Mouse (Mus musculus): ENCODE measurements at regions not wholly inside any gene's neighbourhood (a gene's known extent, or its start where the extent isn't known, plus 50 kb on each side); places are given as distances from the start of the nearest gene placed in this dataset.

DNA sequence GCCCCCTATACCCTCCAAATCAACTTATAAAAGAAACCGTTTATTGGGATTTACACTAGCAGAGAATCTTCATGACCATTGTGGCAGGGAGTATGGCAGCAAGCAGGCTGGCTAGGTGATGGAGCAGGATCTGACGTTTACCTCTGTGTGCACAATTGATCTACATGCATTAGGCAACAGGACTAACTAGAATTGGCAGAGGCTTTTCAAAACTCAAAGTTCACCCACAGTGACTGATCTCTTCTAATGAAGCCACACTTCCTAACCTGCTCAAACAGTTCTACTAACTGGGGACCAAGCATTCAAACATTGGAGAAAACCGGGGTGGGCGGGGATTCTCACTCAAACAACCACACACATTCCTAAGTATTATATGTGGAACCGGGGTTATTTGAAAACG, 1382.9 kb upstream of the Tenm2 start:
- Histone ChIP-seq H3K4me2 (replicated peaks) (no peak overlapping the region), H3K4me3 (no peak overlapping the region), H3K9me3 (no peaks in the 10 kb centered on the region), H3K36me3 (no peaks in the 10 kb centered on the region), H3K27me3 (no peaks in the 10 kb centered on the region), H3K4me1 (no peaks in the 10 kb centered on the region), H3K27ac (replicated peaks) (no peak overlapping the region), H3K9ac (replicated peaks) (no peak overlapping the region)
- ATAC-seq (ENCODE audit: low FRiP score, low read depth), result no peak
- 82% methylated on average over 6 of the region's 6 CpGs for WGBS

DNA sequence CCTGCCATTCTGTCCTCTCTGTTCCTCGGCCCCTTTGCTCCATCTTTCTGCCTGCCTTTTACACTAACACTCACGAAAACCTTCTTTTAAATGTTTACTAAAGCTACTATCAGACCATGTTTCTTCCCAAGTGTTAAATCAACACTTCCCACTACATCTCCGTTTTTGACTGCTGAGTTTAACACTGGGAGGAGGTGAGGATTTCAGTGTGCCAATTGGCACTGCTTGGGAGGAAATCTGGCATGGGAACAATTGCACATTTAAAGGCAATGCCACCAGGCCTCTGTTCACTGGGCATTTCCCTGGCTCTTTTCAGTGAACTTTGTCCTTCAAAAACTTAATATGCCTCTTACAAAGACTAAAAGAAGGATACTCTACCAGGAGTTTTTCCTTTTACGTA, 1365.2 kb upstream of the Tenm2 start:
- no peak overlapping the region for H3K4me3 ChIP-seq
- 74% methylated on average over 4 of the region's 4 CpGs for WGBS
- H3K4me2 ChIP-seq (replicated peaks), result no peak overlapping the region
- no peaks in the 10 kb centered on the region for H3K4me1 ChIP-seq
- no peaks in the 10 kb centered on the region for H3K27me3 ChIP-seq
- ATAC-seq (ENCODE audit: low FRiP score, low read depth), result no peak
- no peak overlapping the region for H3K27ac ChIP-seq (replicated peaks)
- H3K36me3 ChIP-seq, result no peaks in the 10 kb centered on the region
- no peaks in the 10 kb centered on the region for H3K9me3 ChIP-seq
- no peak overlapping the region for H3K9ac ChIP-seq (replicated peaks)

DNA sequence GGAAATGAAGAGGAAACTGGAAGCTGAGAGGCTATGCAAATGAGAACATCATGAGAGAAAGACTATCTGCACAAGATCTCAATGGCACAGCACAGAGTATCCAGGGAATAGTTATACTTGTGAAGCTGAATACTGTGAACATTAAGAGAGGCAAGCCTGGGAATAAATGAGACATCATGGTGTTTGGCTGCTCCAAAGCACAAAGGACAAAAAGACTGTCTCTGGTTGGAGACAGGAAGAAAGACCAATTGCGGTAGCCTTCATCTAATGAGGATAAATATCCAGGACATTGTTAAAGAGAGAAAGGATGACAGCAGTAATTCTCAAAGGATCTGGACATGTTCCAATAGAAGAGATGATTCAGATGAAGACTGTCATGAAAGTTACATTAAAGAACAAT, 1332.8 kb upstream of the Tenm2 start:
- 88% methylated on average over 1 of the region's 1 CpGs for WGBS
- ATAC-seq (ENCODE audit: low FRiP score, low read depth), result no peak
- Histone ChIP-seq H3K4me1 (no peaks in the 10 kb centered on the region), H3K27me3 (no peaks in the 10 kb centered on the region), H3K36me3 (no peaks in the 10 kb centered on the region), H3K9me3 (no peaks in the 10 kb centered on the region), H3K27ac (replicated peaks) (no peak overlapping the region), H3K9ac (replicated peaks) (no peak overlapping the region), H3K4me2 (replicated peaks) (no peak overlapping the region), H3K4me3 (no peak overlapping the region)

DNA sequence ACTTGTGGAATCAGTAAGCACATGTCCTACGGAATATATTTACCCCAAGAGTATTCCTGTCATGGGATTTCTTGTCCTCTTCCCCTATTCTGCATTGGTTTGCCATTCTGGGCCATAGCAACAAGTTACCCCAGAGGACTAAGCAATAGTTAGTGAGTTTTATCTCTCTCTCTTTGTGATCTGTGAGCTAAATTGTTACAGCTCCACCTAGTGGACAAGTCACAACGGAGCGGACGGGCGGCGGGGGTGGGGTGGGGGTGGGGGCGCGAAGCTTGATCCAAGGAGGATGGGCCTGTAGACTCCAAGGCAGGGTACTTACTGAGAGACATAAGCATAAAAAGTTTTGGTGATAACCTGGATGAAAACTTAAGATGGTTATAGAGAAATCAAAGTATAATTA, 1308.1 kb upstream of the Tenm2 start:
- Histone ChIP-seq H3K4me2 (replicated peaks) (no peak overlapping the region), H3K9me3 (no peaks in the 10 kb centered on the region), H3K36me3 (no peaks in the 10 kb centered on the region), H3K27me3 (no peaks in the 10 kb centered on the region), H3K27ac (replicated peaks) (no peak overlapping the region), H3K4me3 (no peak overlapping the region), H3K4me1 (no peaks in the 10 kb centered on the region; the same call in 1 of the 2 replicates), H3K9ac (replicated peaks) (no peak overlapping the region)
- 6% methylated on average over 8 of the region's 8 CpGs for WGBS
- peak; percentile 63 for ATAC-seq (ENCODE audit: low FRiP score, low read depth)

- no peak overlapping the region for H3K4me3 ChIP-seq
- ATAC-seq (ENCODE audit: low FRiP score, low read depth), result no peak
- 93% methylated on average over 2 of the region's 2 CpGs for WGBS
- no peaks in the 10 kb centered on the region for H3K9me3 ChIP-seq
- H3K27me3 ChIP-seq, result no peaks in the 10 kb centered on the region
- H3K9ac ChIP-seq (replicated peaks), result no peak overlapping the region
- H3K4me2 ChIP-seq (replicated peaks), result no peak overlapping the region
- H3K27ac ChIP-seq (replicated peaks), result no peak overlapping the region
- H3K36me3 ChIP-seq, result no peaks in the 10 kb centered on the region
- H3K4me1 ChIP-seq, result no peaks in the 10 kb centered on the region; the same call in 1 of the 2 replicates
These were observed 1304.3 kb upstream of the Tenm2 start for GRCm38 (mm10) chr11:38540097-38540496.

DNA sequence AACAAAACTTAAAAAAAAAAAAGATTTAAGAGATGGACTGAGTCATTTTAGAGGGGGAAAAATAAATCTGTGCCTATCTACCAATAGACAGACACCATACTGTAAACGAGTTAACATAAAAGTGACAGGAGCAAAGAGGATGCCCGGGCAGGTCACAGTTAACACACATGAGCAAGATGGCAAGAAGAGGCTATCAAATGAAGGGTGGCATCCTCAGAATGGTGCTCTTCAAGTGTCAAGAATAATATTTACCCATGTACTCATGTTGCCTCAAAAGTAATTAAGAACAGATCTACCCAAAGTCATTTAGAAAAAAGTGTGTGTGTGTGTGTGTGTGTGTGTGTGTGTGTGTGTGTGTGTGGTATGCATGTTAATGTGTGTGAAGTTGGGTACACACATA, 1296.5 kb upstream of the Tenm2 start:
- H3K27me3 ChIP-seq, result no peaks in the 10 kb centered on the region
- WGBS, result 84% methylated on average over 2 of the region's 2 CpGs
- no peaks in the 10 kb centered on the region for H3K9me3 ChIP-seq
- no peak overlapping the region for H3K27ac ChIP-seq (replicated peaks)
- H3K4me2 ChIP-seq (replicated peaks), result no peak overlapping the region
- H3K9ac ChIP-seq (replicated peaks), result no peak overlapping the region
- H3K4me3 ChIP-seq, result no peak overlapping the region
- no peaks in the 10 kb centered on the region for H3K36me3 ChIP-seq
- ATAC-seq (ENCODE audit: low FRiP score, low read depth), result no peak
- H3K4me1 ChIP-seq, result no peaks in the 10 kb centered on the region

DNA sequence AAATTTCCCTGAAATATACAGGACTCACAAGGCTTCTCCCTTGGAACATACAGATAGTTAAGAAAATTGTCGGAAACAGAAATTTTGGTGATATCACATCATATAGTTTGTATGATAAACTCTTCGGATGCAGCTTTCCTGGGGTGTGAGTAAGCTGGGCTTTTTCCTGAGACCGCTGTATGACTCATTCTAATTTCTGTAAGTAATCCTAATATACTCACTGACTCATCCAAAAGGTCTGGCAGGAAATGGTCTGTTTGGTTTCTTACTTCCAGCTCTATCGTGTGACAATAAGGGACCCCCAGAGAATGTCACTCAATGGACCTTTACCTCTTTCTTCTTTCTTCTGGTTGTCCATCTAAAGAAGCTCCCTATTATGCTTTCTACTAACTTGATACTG, 1273.9 kb upstream of the Tenm2 start:
- WGBS, result 85% methylated on average over 4 of the region's 4 CpGs
- Histone ChIP-seq H3K27me3 (no peaks in the 10 kb centered on the region), H3K9ac (replicated peaks) (no peak overlapping the region), H3K9me3 (no peaks in the 10 kb centered on the region), H3K4me3 (no peak overlapping the region), H3K27ac (replicated peaks) (no peak overlapping the region), H3K4me1 (no peaks in the 10 kb centered on the region), H3K4me2 (replicated peaks) (no peak overlapping the region), H3K36me3 (no peaks in the 10 kb centered on the region)
- no peak for ATAC-seq (ENCODE audit: low FRiP score, low read depth)

GRCm38 (mm10) chr11:38464239-38464596, 1228.5 kb upstream of the Tenm2 start:
- no peak overlapping the region for H3K9ac ChIP-seq (replicated peaks)
- WGBS, result 79% methylated on average over 2 of the region's 2 CpGs
- no peak overlapping the region for H3K27ac ChIP-seq (replicated peaks)
- no peaks in the 10 kb centered on the region for H3K27me3 ChIP-seq
- ATAC-seq (ENCODE audit: low FRiP score, low read depth), result no peak
- H3K36me3 ChIP-seq, result no peaks in the 10 kb centered on the region
- no peaks in the 10 kb centered on the region for H3K4me1 ChIP-seq
- no peak overlapping the region for H3K4me2 ChIP-seq (replicated peaks)
- H3K4me3 ChIP-seq, result no peak overlapping the region
- H3K9me3 ChIP-seq, result no peaks in the 10 kb centered on the region

- no peak for ATAC-seq (ENCODE audit: low FRiP score, low read depth)
- Histone ChIP-seq H3K9me3 (no peaks in the 10 kb centered on the region), H3K27me3 (no peaks in the 10 kb centered on the region), H3K4me1 (no peaks in the 10 kb centered on the region), H3K36me3 (no peaks in the 10 kb centered on the region), H3K4me3 (no peak overlapping the region), H3K9ac (replicated peaks) (no peak overlapping the region), H3K27ac (replicated peaks) (no peak overlapping the region), H3K4me2 (replicated peaks) (no peak overlapping the region)
- 84% methylated on average over 4 of the region's 4 CpGs for WGBS
These were observed 1227.9 kb upstream of the Tenm2 start for GRCm38 (mm10) chr11:38463568-38464238.

DNA sequence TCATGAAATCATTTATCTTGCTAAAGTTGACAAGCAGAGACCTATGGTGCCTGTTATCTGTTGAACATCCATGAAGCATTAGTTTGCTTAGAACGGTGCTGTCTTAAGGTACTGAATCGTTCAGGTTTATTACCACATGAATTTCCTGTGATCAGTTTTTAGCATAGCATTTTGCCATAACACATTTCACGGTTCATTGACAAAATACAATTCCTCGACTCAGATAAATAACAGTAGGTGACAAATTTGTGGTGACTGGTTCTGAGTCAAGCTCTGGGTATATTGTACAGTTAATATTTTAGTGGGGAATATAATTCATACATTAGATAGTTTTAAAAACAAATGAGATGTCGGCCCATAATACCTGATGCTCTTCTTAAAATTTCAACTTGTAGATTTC, 1207.5 kb upstream of the Tenm2 start:
- WGBS, result 91% methylated on average over 5 of the region's 5 CpGs
- Histone ChIP-seq H3K27me3 (no peaks in the 10 kb centered on the region), H3K9me3 (no peaks in the 10 kb centered on the region), H3K9ac (replicated peaks) (no peak overlapping the region), H3K4me1 (no peaks in the 10 kb centered on the region), H3K4me3 (no peak overlapping the region), H3K36me3 (no peaks in the 10 kb centered on the region), H3K27ac (replicated peaks) (no peak overlapping the region), H3K4me2 (replicated peaks) (no peak overlapping the region)
- ATAC-seq (ENCODE audit: low FRiP score, low read depth), result no peak

DNA sequence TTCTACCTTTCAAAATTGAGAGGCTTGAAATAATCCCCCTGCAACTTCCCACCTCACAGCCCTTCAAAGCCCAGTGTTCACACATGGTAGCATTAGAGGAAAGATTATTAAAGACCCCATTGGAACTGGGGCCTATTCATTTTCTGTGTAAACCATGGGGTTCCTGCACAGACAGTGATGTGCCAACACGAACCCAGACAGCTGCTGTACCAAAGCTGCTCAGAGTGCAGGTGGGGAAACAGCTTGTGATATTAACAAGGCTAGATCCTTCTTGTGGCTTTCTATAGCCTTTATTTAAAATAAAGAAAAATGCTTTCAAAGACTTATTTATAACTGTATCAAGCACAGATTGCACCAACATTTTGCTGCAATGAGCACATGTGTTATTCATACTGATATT, 1174.5 kb upstream of the Tenm2 start:
- H3K4me1 ChIP-seq, result no peaks in the 10 kb centered on the region
- no peaks in the 10 kb centered on the region for H3K36me3 ChIP-seq
- H3K4me3 ChIP-seq, result no peak overlapping the region
- H3K9me3 ChIP-seq, result no peaks in the 10 kb centered on the region
- 28% methylated on average over 1 of the region's 1 CpGs for WGBS
- no peak overlapping the region for H3K27ac ChIP-seq (replicated peaks)
- H3K27me3 ChIP-seq, result no peaks in the 10 kb centered on the region
- no peak overlapping the region for H3K9ac ChIP-seq (replicated peaks)
- H3K4me2 ChIP-seq (replicated peaks), result no peak overlapping the region
- ATAC-seq (ENCODE audit: low FRiP score, low read depth), result no peak

DNA sequence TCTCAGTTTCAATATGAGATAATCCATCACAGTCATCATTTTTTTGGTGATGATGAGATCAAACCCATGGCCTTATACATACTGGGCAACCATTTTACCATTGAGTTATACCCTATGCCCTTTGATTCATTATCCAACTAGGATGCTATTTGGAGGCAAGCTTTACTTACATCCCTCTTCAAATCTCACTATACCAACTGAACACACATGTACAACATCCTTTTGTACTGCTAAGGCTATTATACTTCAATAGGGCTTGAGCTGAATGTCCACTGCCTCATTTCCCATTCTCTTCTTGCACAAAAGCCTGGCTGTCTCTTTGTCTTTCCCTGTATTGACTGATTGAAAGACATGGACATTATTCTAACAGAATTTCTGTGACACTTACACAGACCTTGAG, 1162.0 kb upstream of the Tenm2 start:
- Histone ChIP-seq H3K9me3 (no peaks in the 10 kb centered on the region), H3K4me2 (replicated peaks) (no peak overlapping the region), H3K9ac (replicated peaks) (no peak overlapping the region), H3K4me3 (no peak overlapping the region), H3K36me3 (no peaks in the 10 kb centered on the region), H3K27me3 (no peaks in the 10 kb centered on the region), H3K27ac (replicated peaks) (no peak overlapping the region), H3K4me1 (peaks cover 2% of the 10 kb centered on the region; the same call in 1 of the 2 replicates)
- ATAC-seq (ENCODE audit: low FRiP score, low read depth), result 0 out of 2 replicates have a peak, but pooled peaks have one; percentile 19

- no peaks in the 10 kb centered on the region for H3K27me3 ChIP-seq
- no peaks in the 10 kb centered on the region for H3K4me1 ChIP-seq
- WGBS, result 84% methylated on average over 2 of the region's 2 CpGs
- H3K36me3 ChIP-seq, result no peaks in the 10 kb centered on the region
- H3K4me2 ChIP-seq (replicated peaks), result no peak overlapping the region
- H3K27ac ChIP-seq (replicated peaks), result no peak overlapping the region
- H3K4me3 ChIP-seq, result no peak overlapping the region
- ATAC-seq (ENCODE audit: low FRiP score, low read depth), result no peak
- H3K9ac ChIP-seq (replicated peaks), result no peak overlapping the region
- no peaks in the 10 kb centered on the region for H3K9me3 ChIP-seq
These were observed 1151.2 kb upstream of the Tenm2 start for GRCm38 (mm10) chr11:38386958-38387357.

Data from midbrain, embryonic 12.5 days (tissue).